Mouse (Mus musculus) embryonic facial prominence, embryonic 11.5 days (tissue): ENCODE measurements at regions not wholly inside any gene's neighbourhood (a gene's known extent, or its start where the extent isn't known, plus 50 kb on each side); places are given as distances from the start of the nearest gene placed in this dataset.

ENCODE experiments used
- ATAC-seq: fragments of 200-750 bp; cut with Nextera tagmentation; replicated peaks from 2 replicates; pipeline ENCODE4 v1.8.0; 2017; ENCODE audit warnings: low read depth; ENCODE audit not compliant: insufficient number of reproducible peaks, low FRiP score, low TSS enrichment
- DNase-seq: peaks from one replicate; pipeline ENCODE4 v3.0.0-alpha.2; 2015; ENCODE audit warnings: low spot score
- H3K27ac ChIP-seq: fragments of 300-500 bp; sonication (generic); replicated peaks from 2 replicates; pipeline ENCODE4 v1.5.1; 2014; ENCODE audit warnings: mild to moderate bottlenecking, low read depth, low read length, control low read depth
- H3K27me3 ChIP-seq: fragments of 300-500 bp; sonication (generic); 2 replicates; pipeline ENCODE4 v1.6.1; 2014; ENCODE audit warnings: mild to moderate bottlenecking, low read length, moderate library complexity, mixed read lengths; ENCODE audit not compliant: control insufficient read depth, insufficient read depth
- H3K36me3 ChIP-seq: fragments of 300-500 bp; sonication (generic); replicated peaks from 2 replicates; pipeline ENCODE4 v1.6.1; 2014; ENCODE audit warnings: low read depth, mild to moderate bottlenecking, low read length, moderate library complexity, mixed read lengths; ENCODE audit not compliant: control insufficient read depth, insufficient read depth
- H3K4me1 ChIP-seq: fragments of 300-500 bp; sonication (generic); 2 replicates; pipeline ENCODE4 v1.6.1; 2014; ENCODE audit warnings: low read length, mixed read lengths; ENCODE audit not compliant: control insufficient read depth, insufficient read depth
- H3K4me2 ChIP-seq: fragments of 300-500 bp; sonication (generic); 2 replicates; pipeline ENCODE4 v1.6.1; 2014; ENCODE audit warnings: low read depth, mild to moderate bottlenecking, control low read depth, low read length, moderate library complexity
- H3K4me3 ChIP-seq: fragments of 300-500 bp; sonication (generic); 2 replicates; pipeline ENCODE4 v1.5.1; 2014; ENCODE audit warnings: low read depth, low read length, control low read depth
- H3K9ac ChIP-seq: fragments of 300-500 bp; sonication (generic); replicated peaks from 2 replicates; pipeline ENCODE4 v1.6.1; 2014; ENCODE audit warnings: mild to moderate bottlenecking, control low read depth, low read length
- H3K9me3 ChIP-seq: fragments of 300-500 bp; sonication (generic); replicated peaks from 2 replicates; pipeline ENCODE4 v1.6.1; 2016; ENCODE audit warnings: mild to moderate bottlenecking, low read length, inconsistent platforms, mixed read lengths; ENCODE audit not compliant: control insufficient read depth
- WGBS: fragments of 180-500 bp; shearing (Covaris S2); extraction: QIAGEN DNeasy Blood & Tissue Kit; methylation state at CpG from one replicate; pipeline ENCODE4 v1.1.7; 2014; 5-methylcytosine and 5-hydroxymethylcytosine counted together

DNA sequence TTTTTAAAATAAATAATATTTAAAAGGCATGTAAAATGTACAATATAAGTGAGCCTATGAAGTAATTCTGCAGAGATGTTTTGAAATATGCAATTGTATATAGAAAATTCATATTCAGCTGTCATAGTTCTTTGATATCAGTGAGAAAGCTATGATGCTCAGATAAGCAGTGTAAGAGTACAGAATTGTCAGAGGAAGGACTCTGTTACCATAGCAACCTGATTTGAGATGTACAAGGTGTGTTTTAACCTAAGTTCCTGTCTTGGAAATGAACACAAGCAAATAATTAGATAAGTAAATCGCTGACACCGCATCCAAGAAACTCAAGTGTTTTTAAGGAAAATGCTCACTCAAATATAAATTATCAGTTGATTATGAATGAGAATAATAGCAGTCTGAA, 271.8 kb downstream of the Gabrg2 start:
- no peak for ATAC-seq
- WGBS = 93% methylated on average over 2 of the region's 2 CpGs

DNA sequence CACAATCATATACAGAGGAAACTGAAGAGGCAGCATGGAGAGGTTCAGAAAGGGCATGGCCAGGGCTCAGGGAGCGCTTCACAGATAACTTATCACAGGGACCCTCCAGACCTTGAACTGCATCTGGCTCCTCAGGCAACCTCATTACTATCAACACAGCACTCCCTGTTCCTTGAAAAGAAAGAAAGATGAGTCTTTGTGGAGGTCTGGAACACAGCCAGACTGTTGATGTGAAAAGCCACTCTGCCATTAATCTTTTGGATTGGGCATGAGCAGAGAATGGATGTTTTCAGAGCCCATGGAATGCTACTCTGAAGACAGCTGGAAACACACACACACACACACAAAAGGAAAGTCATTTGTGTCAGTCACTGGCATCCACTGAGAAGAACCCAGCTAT, 284.0 kb downstream of the Gabrg2 start:
- Histone ChIP-seq H3K4me1 (no peaks in the 10 kb centered on the region), H3K4me2 (no peak overlapping the region), H3K27me3 (no peaks in the 10 kb centered on the region), H3K9me3 (no peaks in the 10 kb centered on the region), H3K4me3 (no peak overlapping the region), H3K27ac (no peak overlapping the region), H3K9ac (no peak overlapping the region), H3K36me3 (no peaks in the 10 kb centered on the region)
- 89% methylated on average over 1 of the region's 1 CpGs for WGBS
- no peak for ATAC-seq
- DNase-seq = no peak

More for the DNA sequence above, 271.8 kb downstream of the Gabrg2 start:
- Histone ChIP-seq H3K27ac (no peak overlapping the region), H3K4me1 (no peaks in the 10 kb centered on the region), H3K9me3 (no peaks in the 10 kb centered on the region), H3K9ac (no peak overlapping the region), H3K4me2 (no peak overlapping the region), H3K27me3 (no peaks in the 10 kb centered on the region), H3K4me3 (no peak overlapping the region), H3K36me3 (no peaks in the 10 kb centered on the region)
- DNase-seq = no peak

DNA sequence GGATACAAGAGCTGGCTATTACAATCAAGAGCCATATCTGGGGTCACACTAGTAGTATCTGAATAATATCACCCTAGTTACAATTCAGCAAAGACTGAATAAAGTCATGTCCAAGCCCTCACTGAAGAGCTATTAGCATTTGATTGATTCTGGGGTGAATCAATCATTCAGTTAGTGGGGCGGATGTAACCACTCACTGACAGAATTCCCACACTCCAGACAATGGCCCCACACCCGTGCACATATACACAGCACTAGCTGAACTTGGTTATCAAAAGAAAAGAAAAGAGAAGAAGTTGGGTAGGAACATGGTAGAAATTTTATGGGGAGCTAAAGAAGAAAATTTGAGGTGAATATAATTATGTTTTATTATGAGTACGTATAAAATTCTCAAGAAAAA, 310.0 kb downstream of the Gabrg2 start:
- WGBS = 80% methylated on average over 3 of the region's 3 CpGs
- no peaks in the 10 kb centered on the region for H3K27me3 ChIP-seq
- no peaks in the 10 kb centered on the region for H3K4me1 ChIP-seq
- no peak overlapping the region for H3K4me3 ChIP-seq
- ATAC-seq = no peak
- H3K9ac ChIP-seq = no peak overlapping the region
- no peak overlapping the region for H3K4me2 ChIP-seq
- no peak for DNase-seq
- H3K27ac ChIP-seq = no peak overlapping the region
- no peaks in the 10 kb centered on the region for H3K36me3 ChIP-seq
- no peaks in the 10 kb centered on the region for H3K9me3 ChIP-seq

DNA sequence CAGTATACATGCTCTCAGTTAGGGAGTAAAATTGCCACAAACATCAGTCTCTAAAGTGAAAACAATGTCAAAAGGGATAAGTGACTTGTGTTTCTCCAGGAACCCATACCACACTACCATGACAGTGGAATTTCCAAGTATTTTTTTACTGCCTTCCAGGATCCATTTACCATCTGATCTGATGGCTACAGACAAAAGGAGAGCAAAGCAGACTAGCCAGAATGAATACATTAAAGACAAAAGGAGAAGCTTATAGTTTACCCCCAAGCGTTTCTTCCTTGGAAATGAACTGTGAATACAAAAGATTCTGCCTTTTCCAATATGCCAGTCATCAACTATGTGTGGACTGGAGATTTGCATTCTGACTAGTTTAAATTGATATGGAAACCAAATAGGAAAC, 317.7 kb downstream of the Gabrg2 start:
- Histone ChIP-seq H3K4me3 (no peak overlapping the region), H3K27ac (no peak overlapping the region), H3K36me3 (no peaks in the 10 kb centered on the region), H3K4me1 (no peaks in the 10 kb centered on the region), H3K4me2 (no peak overlapping the region), H3K9me3 (no peaks in the 10 kb centered on the region), H3K27me3 (no peaks in the 10 kb centered on the region), H3K9ac (no peak overlapping the region)
- ATAC-seq = no peak
- WGBS = 49% methylated on average over 1 of the region's 1 CpGs
- DNase-seq = no peak

DNA sequence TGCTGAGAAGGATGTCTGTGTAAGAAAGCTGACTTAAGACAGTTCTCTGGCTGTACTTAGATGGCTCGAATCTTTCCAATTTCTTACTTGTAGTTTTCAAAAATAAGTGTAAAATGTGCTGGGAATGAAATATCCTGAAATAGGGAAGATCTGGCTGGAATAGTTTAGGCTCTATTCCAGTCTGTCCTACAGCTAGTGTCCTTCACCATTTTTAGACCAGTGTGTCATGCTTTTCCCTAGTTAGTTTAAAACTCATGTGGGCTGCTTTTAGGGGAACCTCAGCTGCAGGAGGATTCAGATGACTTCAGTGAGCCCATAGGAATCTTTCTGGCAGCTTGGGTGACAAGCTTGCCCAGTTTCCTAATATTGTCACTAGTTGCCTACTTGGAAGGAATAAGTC, 348.1 kb downstream of the Gabrg2 start:
- Histone ChIP-seq H3K4me3 (no peak overlapping the region), H3K9me3 (no peaks in the 10 kb centered on the region), H3K27me3 (no peaks in the 10 kb centered on the region), H3K9ac (no peak overlapping the region), H3K27ac (no peak overlapping the region), H3K4me2 (no peak overlapping the region), H3K36me3 (no peaks in the 10 kb centered on the region), H3K4me1 (no peaks in the 10 kb centered on the region)
- 75% methylated on average over 1 of the region's 1 CpGs for WGBS
- DNase-seq (no peak), ATAC-seq (no peak)

DNA sequence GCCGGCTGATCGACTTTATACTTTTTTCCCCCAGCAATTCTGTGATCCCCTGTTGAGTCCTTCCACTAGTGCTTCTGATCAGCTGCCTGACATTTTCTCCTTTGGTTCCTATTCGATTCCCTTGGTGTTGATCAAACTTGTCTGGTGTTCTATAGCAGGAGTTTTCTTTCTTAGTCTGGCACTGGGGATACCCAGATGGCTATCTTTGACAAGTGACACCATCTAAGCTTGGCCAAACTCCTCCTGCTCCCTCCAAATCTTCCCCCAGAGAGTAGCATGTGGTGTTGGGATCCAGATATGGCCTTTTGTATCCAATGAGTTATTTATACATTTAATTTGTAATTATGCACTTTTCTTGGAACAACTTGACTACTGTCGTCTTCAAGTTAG, 355.2 kb downstream of the Gabrg2 start:
- no peaks in the 10 kb centered on the region for H3K9me3 ChIP-seq
- no peak overlapping the region for H3K9ac ChIP-seq
- 0 out of 2 replicates have a peak, but pooled peaks have one; percentile 39 for ATAC-seq
- DNase-seq = no peak
- no peak overlapping the region for H3K27ac ChIP-seq
- no peaks in the 10 kb centered on the region for H3K27me3 ChIP-seq
- no peaks in the 10 kb centered on the region for H3K36me3 ChIP-seq
- no peak overlapping the region for H3K4me2 ChIP-seq
- H3K4me3 ChIP-seq = no peak overlapping the region
- WGBS = 30% methylated on average over 4 of the region's 4 CpGs
- no peaks in the 10 kb centered on the region for H3K4me1 ChIP-seq

DNA sequence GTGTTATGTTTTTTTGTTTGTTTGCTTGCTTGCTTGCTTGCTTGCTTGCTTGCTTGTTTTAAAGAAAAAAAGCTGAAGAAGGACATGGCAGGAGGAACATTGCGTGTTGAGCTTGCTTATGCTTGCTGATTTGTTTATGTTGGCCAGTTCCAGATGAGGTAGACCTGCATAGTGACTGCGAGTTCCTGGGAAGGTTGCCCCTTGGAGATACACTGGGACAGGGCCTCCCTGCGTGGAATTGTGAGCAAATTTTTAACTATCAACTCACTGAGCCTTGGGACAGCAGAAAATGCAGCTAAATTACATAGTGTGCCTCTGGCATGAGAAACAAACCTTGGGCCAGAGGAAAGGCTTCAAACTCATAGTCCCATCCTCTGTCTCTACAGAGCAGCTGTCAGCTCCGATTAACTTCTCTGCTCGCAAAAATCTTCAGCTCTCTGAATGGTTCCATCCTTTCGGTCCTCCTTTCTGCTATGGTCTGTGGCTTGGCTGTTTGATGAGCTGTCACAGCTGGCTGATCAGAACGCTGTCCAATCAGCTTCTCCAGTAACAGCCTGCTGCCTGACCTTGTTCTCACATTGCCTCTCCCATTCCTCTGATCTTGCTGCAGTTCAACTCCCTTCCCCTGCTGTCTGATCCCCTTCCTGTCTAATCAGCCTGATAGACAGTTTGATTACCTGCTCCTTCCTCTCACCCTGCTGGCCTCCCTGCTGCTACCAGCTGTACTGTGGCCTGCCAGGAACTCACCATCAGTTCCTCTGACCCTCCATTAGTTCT, 355.7 kb downstream of the Gabrg2 start:
- Histone ChIP-seq H3K27ac (no peak overlapping the region), H3K9ac (no peak overlapping the region), H3K9me3 (no peaks in the 10 kb centered on the region), H3K27me3 (no peaks in the 10 kb centered on the region), H3K4me3 (no peak overlapping the region), H3K4me1 (no peaks in the 10 kb centered on the region), H3K4me2 (no peak overlapping the region), H3K36me3 (no peaks in the 10 kb centered on the region)
- ATAC-seq = peak; percentile 93
- DNase-seq = peak; percentile 59
- WGBS = 25% methylated on average over 7 of the region's 7 CpGs

DNA sequence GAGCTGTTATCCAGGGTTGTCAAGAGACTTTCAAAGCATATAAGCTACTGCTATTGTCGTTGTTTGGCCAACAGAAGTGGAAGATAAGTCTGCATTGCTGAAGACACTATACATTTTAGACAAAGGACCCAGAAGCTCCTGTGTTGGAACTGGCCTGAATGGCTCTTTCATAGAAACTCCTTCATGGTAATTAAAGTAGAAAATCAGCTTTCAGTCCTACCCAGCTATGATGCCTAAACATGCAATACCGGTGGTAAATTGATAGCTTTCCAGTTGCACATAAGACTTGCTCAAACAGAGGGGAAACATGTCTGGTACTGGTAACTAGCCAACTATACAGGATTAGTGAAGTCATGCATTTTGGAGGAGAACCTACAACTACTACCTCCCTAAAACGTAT, 356.6 kb downstream of the Gabrg2 start:
- H3K4me1 ChIP-seq = no peaks in the 10 kb centered on the region
- no peak overlapping the region for H3K27ac ChIP-seq
- 55% methylated on average over 3 of the region's 3 CpGs for WGBS
- H3K27me3 ChIP-seq = no peaks in the 10 kb centered on the region
- ATAC-seq (no peak), DNase-seq (no peak)
- no peak overlapping the region for H3K4me3 ChIP-seq
- no peaks in the 10 kb centered on the region for H3K36me3 ChIP-seq
- H3K4me2 ChIP-seq = no peak overlapping the region
- H3K9me3 ChIP-seq = no peaks in the 10 kb centered on the region
- H3K9ac ChIP-seq = no peak overlapping the region
